Mouse (Mus musculus): ENCODE measurements around the gene Hecw2.

Hecw2 gene

GRCm38 (mm10) chr1:54118342-54118973, 76.5 kb downstream of the Hecw2 start:
- in situ Hi-C loops (cut with MboI, MseI): no loop called here

DNA sequence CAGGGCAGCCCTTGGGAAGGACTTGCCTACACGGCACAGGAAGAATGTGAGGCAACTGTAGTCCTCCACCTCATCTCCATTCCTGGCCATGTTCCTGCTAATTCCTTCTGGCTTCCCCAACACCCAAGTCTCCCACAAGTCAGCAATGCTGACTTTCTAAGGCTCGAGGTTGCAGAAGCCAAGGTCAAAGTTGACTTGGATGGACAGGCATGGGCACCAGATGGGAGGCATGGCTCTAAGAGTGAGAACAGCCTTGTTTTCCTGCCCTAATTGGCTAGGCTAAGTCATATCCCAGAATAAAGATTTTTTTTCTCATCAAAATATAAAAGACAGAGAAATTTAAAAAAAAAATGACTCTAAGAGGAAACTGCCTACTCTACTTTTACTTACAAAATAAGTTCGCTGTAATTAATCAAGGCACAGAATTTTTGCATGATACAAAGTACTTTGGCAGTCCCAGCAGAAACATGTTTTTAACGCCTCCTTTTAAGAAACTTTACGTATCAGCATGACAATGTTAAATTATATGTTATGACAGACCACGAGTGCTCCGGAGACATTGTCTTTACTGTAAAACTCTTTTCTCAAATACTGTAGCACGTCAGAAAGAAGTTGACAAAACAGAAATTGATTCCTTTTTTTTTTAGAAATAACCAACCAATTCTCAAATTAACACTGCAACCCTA, 83.9 kb downstream of the Hecw2 start:
- in situ Hi-C loops (cut with MboI, MseI): no loop called here

- in situ Hi-C loops (cut with MboI, MseI): no loop called here
These were observed 85.7 kb downstream of the Hecw2 start for GRCm38 (mm10) chr1:54109255-54109654.

DNA sequence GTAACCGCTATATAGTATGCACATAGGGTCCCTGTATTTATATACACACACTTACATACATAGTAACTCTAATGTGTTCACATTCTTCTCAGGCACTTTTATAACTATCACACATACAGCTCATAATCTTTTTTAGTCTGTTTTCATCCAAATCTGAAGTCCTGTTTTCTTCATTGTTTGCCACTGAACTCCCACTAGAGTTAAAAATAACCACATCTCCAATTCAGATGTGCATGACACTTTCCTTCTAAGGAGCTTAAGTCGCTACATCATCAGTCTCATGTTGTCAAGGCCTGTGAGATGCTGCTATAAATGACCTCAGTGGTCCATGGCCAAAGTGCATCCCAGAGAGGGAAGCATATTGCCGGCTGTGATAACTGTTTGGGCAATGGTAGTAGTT, 88.2 kb downstream of the Hecw2 start:
- in situ Hi-C loops (cut with MboI, MseI): no loop called here

- in situ Hi-C loops (cut with MboI, MseI): no loop called here
These were observed 115.3 kb downstream of the Hecw2 start for GRCm38 (mm10) chr1:54079708-54080107.

GRCm38 (mm10) chr1:54074456-54074855, 120.5 kb downstream of the Hecw2 start:
- in situ Hi-C loops (cut with MboI, MseI): no loop called here

- in situ Hi-C loops (cut with MboI, MseI): no loop called here
These were observed 124.8 kb downstream of the Hecw2 start for GRCm38 (mm10) chr1:54070121-54070520.

- in situ Hi-C loops (cut with MboI, MseI): no loop called here
These were observed 126.7 kb downstream of the Hecw2 start for GRCm38 (mm10) chr1:54068248-54068647.

- in situ Hi-C loops (cut with MboI, MseI): no loop called here
These were observed 129.5 kb downstream of the Hecw2 start for GRCm38 (mm10) chr1:54065434-54065833.

GRCm38 (mm10) chr1:54061078-54061477, 133.9 kb downstream of the Hecw2 start:
- in situ Hi-C loops (cut with MboI, MseI): no loop called here

GRCm38 (mm10) chr1:54059731-54060130, 135.2 kb downstream of the Hecw2 start:
- in situ Hi-C loops (cut with MboI, MseI): no loop called here

GRCm38 (mm10) chr1:54052771-54053170, 142.2 kb downstream of the Hecw2 start:
- in situ Hi-C loops (cut with MboI, MseI): no loop called here

DNA sequence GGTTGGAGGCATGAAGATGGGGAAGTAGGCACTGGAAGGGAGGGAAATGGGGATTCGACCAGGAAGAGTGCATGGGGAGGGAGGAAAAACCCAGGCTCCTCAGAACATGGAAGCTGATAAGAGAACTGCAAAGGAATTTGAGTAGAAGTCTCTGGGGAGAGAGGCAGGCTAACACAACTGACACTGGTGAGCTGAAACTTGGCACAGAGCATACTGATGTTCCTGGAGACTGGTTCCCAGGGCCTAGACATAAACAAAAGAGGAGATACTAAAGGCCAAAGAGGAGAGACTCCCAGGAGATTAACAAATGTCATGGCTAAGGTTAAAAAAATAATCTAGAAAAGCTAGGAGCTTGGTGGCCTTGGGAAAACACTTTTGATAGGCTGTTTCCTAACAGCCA, 148.0 kb downstream of the Hecw2 start:
- in situ Hi-C loops (cut with MboI, MseI): no loop called here

DNA sequence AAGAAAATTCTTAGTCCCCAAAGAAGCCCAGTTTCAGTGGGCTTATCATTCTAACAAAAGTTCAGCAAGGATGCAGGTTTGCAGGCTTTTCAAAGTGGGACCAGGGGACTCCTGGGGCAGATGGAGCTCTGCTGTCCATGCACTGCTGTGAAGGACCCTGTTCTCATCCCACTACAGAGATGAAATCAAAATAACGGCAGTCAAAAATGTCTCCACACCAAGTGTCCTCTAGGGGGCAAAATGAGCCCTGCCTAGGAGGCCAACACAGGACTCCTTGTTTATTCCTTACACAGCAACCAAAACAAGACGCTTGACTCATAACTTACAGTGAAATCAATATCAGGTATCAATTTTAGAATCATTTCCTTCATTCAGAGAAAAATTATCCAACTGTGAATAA, 155.9 kb downstream of the Hecw2 start:
- in situ Hi-C loops (cut with MboI, MseI): no loop called here

- in situ Hi-C loops (cut with MboI, MseI): no loop called here
These were observed 177.3 kb downstream of the Hecw2 start for GRCm38 (mm10) chr1:54017686-54018085.

GRCm38 (mm10) chr1:54015739-54016138, 179.2 kb downstream of the Hecw2 start:
- in situ Hi-C loops (cut with MboI, MseI): no loop called here

DNA sequence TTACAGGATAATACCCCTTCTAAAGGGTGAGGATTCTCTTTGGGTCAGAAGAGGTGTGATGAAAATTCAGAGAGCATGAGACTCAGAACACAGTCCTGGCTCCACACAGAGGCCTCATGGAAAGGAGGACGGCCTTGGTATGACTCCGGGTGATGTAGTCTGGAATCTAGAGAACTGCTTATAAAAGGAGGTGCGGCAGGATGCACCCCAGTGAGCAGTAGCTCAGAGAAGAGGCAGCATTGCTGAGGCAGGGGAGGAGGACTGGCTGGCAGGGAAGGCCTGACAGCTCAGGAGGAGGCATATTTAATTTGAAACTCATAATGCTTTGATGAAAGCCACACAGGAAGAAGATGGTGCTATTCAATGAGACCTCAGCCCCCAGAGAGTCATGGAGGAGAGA, 182.6 kb downstream of the Hecw2 start:
- in situ Hi-C loops (cut with MboI, MseI): no loop called here

- in situ Hi-C loops (cut with MboI, MseI): no loop called here
These were observed 185.4 kb downstream of the Hecw2 start for GRCm38 (mm10) chr1:54009418-54010064.

DNA sequence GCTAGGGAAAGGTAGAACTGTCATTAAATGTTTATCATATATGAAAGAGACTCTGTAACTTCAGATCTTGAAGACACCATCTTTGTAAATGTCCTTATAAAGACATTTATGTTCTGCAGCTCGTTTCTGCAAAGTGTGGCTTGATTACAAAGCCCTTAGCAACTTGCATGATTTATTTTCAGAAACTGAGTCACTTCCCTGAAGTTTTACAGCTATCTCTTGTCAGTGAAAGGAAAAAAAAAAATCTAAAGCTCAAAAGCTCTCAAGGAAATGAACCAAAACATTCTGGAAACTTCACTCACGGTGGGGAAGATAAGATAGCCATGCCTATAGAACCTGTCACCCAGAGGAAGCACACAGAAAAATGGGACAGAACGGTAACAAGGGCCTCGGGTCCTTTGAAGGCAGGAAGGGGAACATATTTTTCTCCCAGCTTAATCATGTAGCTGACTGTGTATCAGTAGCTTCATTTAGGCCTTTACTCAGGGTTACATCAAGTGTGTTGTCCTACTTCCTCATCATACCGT, 189.0 kb downstream of the Hecw2 start:
- in situ Hi-C loops (cut with MboI, MseI): no loop called here

DNA sequence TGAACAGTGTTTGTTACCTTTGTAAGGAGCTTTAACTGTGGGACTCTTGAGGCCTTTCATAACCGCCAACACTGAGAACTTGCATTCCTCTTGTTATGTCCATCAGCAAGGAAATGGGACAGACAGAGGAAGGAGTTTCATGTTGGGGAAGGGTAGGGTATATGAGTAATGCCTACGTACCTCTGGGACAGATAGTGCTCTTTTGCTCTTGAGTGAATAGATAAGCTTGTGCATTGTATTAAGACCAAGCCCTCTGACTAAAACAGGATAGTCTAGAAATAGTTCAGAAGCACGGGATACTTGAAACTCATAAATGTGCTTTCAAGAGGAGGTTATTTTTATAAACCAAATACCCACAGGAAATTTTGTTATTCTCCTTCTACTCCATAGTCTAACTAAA, 191.7 kb downstream of the Hecw2 start:
- in situ Hi-C loops (cut with MboI, MseI): no loop called here

GRCm38 (mm10) chr1:54002077-54002476, 192.9 kb downstream of the Hecw2 start:
- in situ Hi-C loops (cut with MboI, MseI): no loop called here

DNA sequence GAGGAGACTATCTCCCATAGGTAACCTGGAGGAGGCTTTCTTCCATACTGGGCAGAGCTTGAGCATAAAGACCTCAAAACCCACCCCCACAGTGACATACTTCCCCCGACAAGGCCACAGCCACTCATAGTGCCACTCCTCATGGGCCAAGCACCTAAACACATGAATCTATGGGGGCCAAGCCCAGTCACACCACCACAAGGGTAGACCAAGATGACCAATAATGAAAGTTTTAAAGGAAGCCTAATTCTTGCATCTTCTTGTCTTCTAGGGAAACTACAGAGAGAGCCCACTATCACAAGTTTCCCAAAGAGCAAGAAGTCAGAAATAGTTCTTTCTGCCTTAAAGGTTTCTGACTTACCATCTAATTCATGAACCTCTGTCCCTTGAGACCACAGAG, 197.7 kb downstream of the Hecw2 start:
- in situ Hi-C loops (cut with MboI, MseI): no loop called here

Data from T-helper 2 cell (primary cell).